Mouse (Mus musculus): ENCODE measurements around the gene Map4k4. TPM values are rescaled to one million over a fixed set of nuclear protein-coding genes. Genes with fewer than 3 reads are reported as not detected.

Map4k4 gene
- polyA plus RNA-seq, 1 experiment from 2014 or later, result 49.3 TPM

DNA sequence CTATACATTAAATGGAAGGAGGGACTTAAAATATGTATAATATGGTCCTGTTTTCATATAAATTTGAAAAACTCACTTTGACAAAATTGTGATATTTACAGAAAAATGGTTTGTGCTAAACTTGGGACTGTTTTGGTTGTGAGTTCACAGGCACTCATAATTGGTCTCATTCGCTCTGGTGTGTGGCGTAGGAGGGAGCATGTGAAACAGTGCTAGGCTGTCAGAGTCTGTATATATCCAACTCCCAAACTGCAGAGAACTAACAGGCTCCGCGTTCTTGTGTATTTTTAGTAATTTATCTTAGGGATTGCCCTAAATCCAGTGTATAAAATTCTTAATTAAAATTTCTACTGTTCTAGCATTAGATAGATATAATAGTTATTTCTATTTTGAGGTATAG, 120.9 kb downstream of the Map4k4 start:
- no peaks in the 10 kb centered on the region for H3K27me3 ChIP-seq (ENCODE audit: insufficient read depth, low read length)
- H3K36me3 ChIP-seq (ENCODE audit: insufficient read depth), result peaks cover 95% of the 10 kb centered on the region
- H3K9ac ChIP-seq, result no peak overlapping the region
- ATAC-seq (ENCODE audit: insufficient read depth) (no peak), DNase-seq (no peak)
- H3K27ac ChIP-seq (ENCODE audit: low read depth), result no peak overlapping the region
- no peaks in the 10 kb centered on the region for H3K9me3 ChIP-seq (ENCODE audit: low read depth, low read length)
- TF ChIP-seq CTCF (IDR thresholded peaks at IDR 0.05; ENCODE audit: low read depth), result no peak
- no peaks in the 10 kb centered on the region for H3K4me1 ChIP-seq (ENCODE audit: insufficient read depth)
- no peak overlapping the region for H3K4me2 ChIP-seq
- 91% methylated on average over 4 of the region's 4 CpGs for WGBS
- H3K4me3 ChIP-seq (ENCODE audit: low read depth, low read length), result no peak overlapping the region

DNA sequence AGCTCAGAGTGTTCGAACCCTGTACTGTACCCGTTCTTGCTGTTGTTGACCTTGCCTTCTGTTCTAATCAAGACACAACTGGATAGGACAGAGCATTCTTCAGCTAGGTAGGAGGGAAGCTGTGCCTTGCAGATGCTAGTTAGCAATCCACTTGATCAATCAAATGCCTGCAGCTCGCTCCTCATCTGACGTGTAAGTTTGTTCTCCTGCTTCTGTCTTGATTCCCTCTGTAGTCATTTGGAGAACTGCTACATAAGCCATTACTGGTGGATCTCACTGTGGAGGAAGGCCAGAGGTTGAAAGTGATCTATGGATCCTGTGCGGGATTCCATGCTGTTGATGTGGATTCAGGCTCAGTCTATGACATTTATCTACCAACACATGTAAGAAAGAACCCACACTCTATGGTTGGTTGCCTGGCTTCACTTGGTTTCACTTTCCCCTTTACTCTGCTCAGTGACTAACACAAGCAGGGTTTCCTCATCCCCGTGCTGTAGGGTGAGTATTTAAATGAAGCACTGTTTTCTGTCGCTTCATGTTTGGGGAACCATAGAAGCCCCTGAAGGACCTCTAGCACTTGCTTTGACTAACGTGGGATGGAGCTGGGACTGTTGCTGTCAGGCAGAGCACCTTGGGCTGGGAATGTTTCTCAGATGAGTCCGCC, 121.9 kb downstream of the Map4k4 start:
- Histone ChIP-seq H3K27ac (ENCODE audit: low read depth) (no peak overlapping the region), H3K4me3 (ENCODE audit: low read depth, low read length) (no peak overlapping the region), H3K4me2 (no peak overlapping the region), H3K9ac (no peak overlapping the region), H3K4me1 (ENCODE audit: insufficient read depth) (no peaks in the 10 kb centered on the region), H3K9me3 (ENCODE audit: low read depth, low read length) (no peaks in the 10 kb centered on the region), H3K36me3 (ENCODE audit: insufficient read depth) (peaks cover 95% of the 10 kb centered on the region), H3K27me3 (ENCODE audit: insufficient read depth, low read length) (no peaks in the 10 kb centered on the region)
- DNase-seq (no peak), ATAC-seq (ENCODE audit: insufficient read depth) (no peak)
- no peak for TF ChIP-seq CTCF (IDR thresholded peaks at IDR 0.05; ENCODE audit: low read depth)
- 87% methylated on average over 9 of the region's 9 CpGs for WGBS

GRCm38 (mm10) chr1:40023206-40023605, 122.5 kb downstream of the Map4k4 start:
- DNase-seq (no peak), ATAC-seq (ENCODE audit: insufficient read depth) (no peak)
- H3K27ac ChIP-seq (ENCODE audit: low read depth), result no peak overlapping the region
- 94% methylated on average over 15 of the region's 15 CpGs for whole genome bisulfite sequencing
- no peaks in the 10 kb centered on the region for H3K4me1 ChIP-seq (ENCODE audit: insufficient read depth)
- no peaks in the 10 kb centered on the region for H3K9me3 ChIP-seq (ENCODE audit: low read depth, low read length)
- no peak for TF ChIP-seq CTCF (IDR thresholded peaks at IDR 0.05; ENCODE audit: low read depth)
- H3K4me3 ChIP-seq (ENCODE audit: low read depth, low read length), result no peak overlapping the region
- peaks cover 90% of the 10 kb centered on the region for H3K36me3 ChIP-seq (ENCODE audit: insufficient read depth)
- H3K9ac ChIP-seq, result no peak overlapping the region
- no peak overlapping the region for H3K4me2 ChIP-seq
- H3K27me3 ChIP-seq (ENCODE audit: insufficient read depth, low read length), result no peaks in the 10 kb centered on the region

GRCm38 (mm10) chr1:40023748-40024147, 123.0 kb downstream of the Map4k4 start:
- H3K4me1 ChIP-seq (ENCODE audit: insufficient read depth), result no peaks in the 10 kb centered on the region
- 67% methylated on average over 3 of the region's 3 CpGs for WGBS
- peaks cover 85% of the 10 kb centered on the region for H3K36me3 ChIP-seq (ENCODE audit: insufficient read depth)
- no peak overlapping the region for H3K27ac ChIP-seq (ENCODE audit: low read depth)
- no peak overlapping the region for H3K4me2 ChIP-seq
- ATAC-seq (ENCODE audit: insufficient read depth) (no peak), DNase-seq (no peak)
- no peaks in the 10 kb centered on the region for H3K9me3 ChIP-seq (ENCODE audit: low read depth, low read length)
- no peaks in the 10 kb centered on the region for H3K27me3 ChIP-seq (ENCODE audit: insufficient read depth, low read length)
- no peak overlapping the region for H3K9ac ChIP-seq
- H3K4me3 ChIP-seq (ENCODE audit: low read depth, low read length), result no peak overlapping the region
- no peak for TF ChIP-seq CTCF (IDR thresholded peaks at IDR 0.05; ENCODE audit: low read depth)

- 86% methylated on average over 27 of the region's 27 CpGs for WGBS
- H3K9ac ChIP-seq, result no peak overlapping the region
- TF ChIP-seq CTCF (IDR thresholded peaks at IDR 0.05; ENCODE audit: low read depth), result no peak
- no peak overlapping the region for H3K4me3 ChIP-seq (ENCODE audit: low read depth, low read length)
- no peak overlapping the region for H3K27ac ChIP-seq (ENCODE audit: low read depth)
- no peaks in the 10 kb centered on the region for H3K4me1 ChIP-seq (ENCODE audit: insufficient read depth)
- no peak for ATAC-seq (ENCODE audit: insufficient read depth)
- H3K27me3 ChIP-seq (ENCODE audit: insufficient read depth, low read length), result no peaks in the 10 kb centered on the region
- H3K36me3 ChIP-seq (ENCODE audit: insufficient read depth), result peaks cover 76% of the 10 kb centered on the region
- DNase-seq, result no peak
- no peaks in the 10 kb centered on the region for H3K9me3 ChIP-seq (ENCODE audit: low read depth, low read length)
- H3K4me2 ChIP-seq, result no peak overlapping the region
These were observed 124.0 kb downstream of the Map4k4 start for GRCm38 (mm10) chr1:40024554-40025320.

- Histone ChIP-seq H3K4me1 (ENCODE audit: insufficient read depth) (no peaks in the 10 kb centered on the region), H3K27ac (ENCODE audit: low read depth) (no peak overlapping the region), H3K4me3 (ENCODE audit: low read depth, low read length) (no peak overlapping the region), H3K4me2 (no peak overlapping the region), H3K9me3 (ENCODE audit: low read depth, low read length) (no peaks in the 10 kb centered on the region), H3K27me3 (ENCODE audit: insufficient read depth, low read length) (no peaks in the 10 kb centered on the region), H3K9ac (no peak overlapping the region), H3K36me3 (ENCODE audit: insufficient read depth) (peaks cover 70% of the 10 kb centered on the region)
- no peak for DNase-seq
- WGBS, result 89% methylated on average over 5 of the region's 5 CpGs
- ATAC-seq (ENCODE audit: insufficient read depth), result no peak
- TF ChIP-seq CTCF (IDR thresholded peaks at IDR 0.05; ENCODE audit: low read depth), result no peak
These were observed 124.7 kb downstream of the Map4k4 start for GRCm38 (mm10) chr1:40025416-40025815.

GRCm38 (mm10) chr1:40027116-40027620, 126.5 kb downstream of the Map4k4 start:
- H3K4me3 ChIP-seq (ENCODE audit: low read depth, low read length), result no peak overlapping the region
- no peaks in the 10 kb centered on the region for H3K9me3 ChIP-seq (ENCODE audit: low read depth, low read length)
- peaks cover 55% of the 10 kb centered on the region for H3K36me3 ChIP-seq (ENCODE audit: insufficient read depth)
- WGBS, result 84% methylated on average over 7 of the region's 7 CpGs
- DNase-seq (no peak), ATAC-seq (ENCODE audit: insufficient read depth) (no peak)
- H3K27ac ChIP-seq (ENCODE audit: low read depth), result no peak overlapping the region
- TF ChIP-seq CTCF (IDR thresholded peaks at IDR 0.05; ENCODE audit: low read depth), result no peak
- no peak overlapping the region for H3K9ac ChIP-seq
- no peaks in the 10 kb centered on the region for H3K4me1 ChIP-seq (ENCODE audit: insufficient read depth)
- no peaks in the 10 kb centered on the region for H3K27me3 ChIP-seq (ENCODE audit: insufficient read depth, low read length)
- H3K4me2 ChIP-seq, result no peak overlapping the region

Data from lung, embryonic 14.5 days (tissue).